Mouse (Mus musculus) kidney, adult 2 months (tissue): Measurements from ENCODE around the gene Plcb1. TPM values are rescaled to one million over a fixed set of nuclear protein-coding genes. Genes with fewer than 3 reads are reported as not detected.

ENCODE experiments used
- DNase-seq: peaks from one replicate; pipeline ENCODE4 v3.0.0; 2021
- H3K27ac ChIP-seq: fragments of 200-500 bp; 2 replicates; pipeline ENCODE4 v1.5.1; 2012; ENCODE audit warnings: low read depth, low read length, control low read depth, inconsistent platforms; ENCODE audit not compliant: insufficient read depth
- H3K27me3 ChIP-seq: fragments of 200-500 bp; replicated peaks from 2 replicates; pipeline ENCODE4 v1.6.1; 2012; ENCODE audit warnings: mild to moderate bottlenecking, moderate library complexity, low read length, inconsistent platforms; ENCODE audit not compliant: control insufficient read depth, insufficient read depth
- H3K36me3 ChIP-seq: fragments of 200-500 bp; 2 replicates; pipeline ENCODE4 v1.6.1; 2012; ENCODE audit warnings: mild to moderate bottlenecking, moderate library complexity, low read length, inconsistent platforms; ENCODE audit not compliant: control insufficient read depth, insufficient read depth
- H3K4me1 ChIP-seq: fragments of 200-500 bp; 2 replicates; pipeline ENCODE4 v1.6.1; 2011; ENCODE audit warnings: low read length; ENCODE audit not compliant: control insufficient read depth, insufficient read depth
- H3K4me3 ChIP-seq: fragments of 200-500 bp; 2 replicates; pipeline ENCODE4 v1.5.1; 2011; ENCODE audit warnings: mild to moderate bottlenecking, low read depth, low read length, control low read depth; ENCODE audit not compliant: insufficient read depth
- CTCF ChIP-seq: fragments of 200-500 bp; conservative IDR thresholded peaks from 2 replicates; pipeline ENCODE4 v1.5.1; 2011; ENCODE audit warnings: low read depth, mild to moderate bottlenecking, control low read depth, low read length, moderate library complexity, mixed read lengths; ENCODE audit not compliant: insufficient read depth, insufficient read length
- POLR2A ChIP-seq: fragments of 200-500 bp; IDR thresholded peaks from one replicate; pipeline ENCODE4 v1.6.1; 2011; ENCODE audit warnings: low read depth, low read length, control low read depth
- WGBS: fragments of 180-500 bp; shearing (Covaris S2); methylation state at CpG from one replicate; pipeline ENCODE4 v1.1.7; 2018; 5-methylcytosine and 5-hydroxymethylcytosine counted together
- polyA plus RNA-seq: library from polyadenylated mRNA; depleted of rRNA; stranded (reverse); fragments of >200 nt; gene quantifications from 2 replicates; pipeline ENCODE4 v1.2.3, GENCODE M21; 2012

The Plcb1 gene
- polyA plus RNA-seq, 1 experiment = 5.0 TPM

GRCm38 (mm10) chr2:135305736-135306471 lies 520.0 kb downstream of the Plcb1 start:
- H3K36me3 ChIP-seq = no peaks in the 10 kb centered on the region
- H3K27ac ChIP-seq = no peak overlapping the region
- no peak overlapping the region for H3K4me3 ChIP-seq
- no peak for TF ChIP-seq CTCF
- no peak for TF ChIP-seq POLR2A
- no peaks in the 10 kb centered on the region for H3K4me1 ChIP-seq
- DNase-seq = no peak
- H3K27me3 ChIP-seq = no peaks in the 10 kb centered on the region
- WGBS = 83% methylated on average over 7 of the region's 7 CpGs

GRCm38 (mm10) chr2:135306472-135306771 lies 520.6 kb downstream of the Plcb1 start:
- Histone ChIP-seq H3K4me3 (no peak overlapping the region), H3K27me3 (no peaks in the 10 kb centered on the region), H3K36me3 (no peaks in the 10 kb centered on the region), H3K27ac (no peak overlapping the region), H3K4me1 (no peaks in the 10 kb centered on the region)
- no peak for TF ChIP-seq POLR2A
- WGBS = 56% methylated on average over 2 of the region's 2 CpGs
- no peak for DNase-seq

- TF ChIP-seq CTCF = no peak
- WGBS = 91% methylated on average over 4 of the region's 4 CpGs
- no peak overlapping the region for H3K27ac ChIP-seq
- H3K27me3 ChIP-seq = no peaks in the 10 kb centered on the region
- H3K4me3 ChIP-seq = no peak overlapping the region
- H3K4me1 ChIP-seq = no peaks in the 10 kb centered on the region
- no peak for DNase-seq
- no peaks in the 10 kb centered on the region for H3K36me3 ChIP-seq
These were observed 521.9 kb downstream of the Plcb1 start for GRCm38 (mm10) chr2:135307787-135308186.

- WGBS = 91% methylated on average over 3 of the region's 3 CpGs
- DNase-seq = no peak
- H3K27ac ChIP-seq = no peak overlapping the region
- no peaks in the 10 kb centered on the region for H3K27me3 ChIP-seq
- no peak overlapping the region for H3K4me3 ChIP-seq
- no peak for TF ChIP-seq CTCF
- no peak for TF ChIP-seq POLR2A
- H3K4me1 ChIP-seq = no peaks in the 10 kb centered on the region
- H3K36me3 ChIP-seq = no peaks in the 10 kb centered on the region; the same call in 1 of the 2 replicates
These were observed 530.1 kb downstream of the Plcb1 start for GRCm38 (mm10) chr2:135315980-135316379.

- TF ChIP-seq CTCF (no peak), POLR2A (no peak)
- Histone ChIP-seq H3K36me3 (peaks cover 2% of the 10 kb centered on the region), H3K27me3 (no peaks in the 10 kb centered on the region), H3K4me3 (no peak overlapping the region), H3K4me1 (no peaks in the 10 kb centered on the region), H3K27ac (no peak overlapping the region)
- 92% methylated on average over 1 of the region's 1 CpGs for WGBS
- no peak for DNase-seq
These were observed 532.3 kb downstream of the Plcb1 start for GRCm38 (mm10) chr2:135318136-135318535.

GRCm38 (mm10) chr2:135323276-135323954 lies 537.5 kb downstream of the Plcb1 start:
- Histone ChIP-seq H3K27ac (no peak overlapping the region), H3K36me3 (peaks cover 3% of the 10 kb centered on the region), H3K4me3 (no peak overlapping the region), H3K27me3 (no peaks in the 10 kb centered on the region), H3K4me1 (no peaks in the 10 kb centered on the region)
- no peak for TF ChIP-seq CTCF
- TF ChIP-seq POLR2A = no peak
- 79% methylated on average over 7 of the region's 7 CpGs for WGBS
- peak; percentile 4 for DNase-seq

- TF ChIP-seq CTCF (peak; percentile 82), POLR2A (no peak)
- Histone ChIP-seq H3K36me3 (peaks cover 3% of the 10 kb centered on the region), H3K4me3 (no peak overlapping the region), H3K27ac (no peak overlapping the region), H3K27me3 (no peaks in the 10 kb centered on the region), H3K4me1 (no peaks in the 10 kb centered on the region)
- DNase-seq = peak; percentile 65
- 44% methylated on average over 4 of the region's 4 CpGs for whole genome bisulfite sequencing
These were observed 538.1 kb downstream of the Plcb1 start for GRCm38 (mm10) chr2:135323955-135324302.
